Mouse (Mus musculus) heart, adult 9 months (tissue): ENCODE results near the gene Copg2.

Experiments used
- DNase-seq, 2 experiments: peaks; one replicate each; pipeline ENCODE4 v3.0.0; 2022; ENCODE audit warnings: low spot score in 2 of 2

The Copg2 gene

DNA sequence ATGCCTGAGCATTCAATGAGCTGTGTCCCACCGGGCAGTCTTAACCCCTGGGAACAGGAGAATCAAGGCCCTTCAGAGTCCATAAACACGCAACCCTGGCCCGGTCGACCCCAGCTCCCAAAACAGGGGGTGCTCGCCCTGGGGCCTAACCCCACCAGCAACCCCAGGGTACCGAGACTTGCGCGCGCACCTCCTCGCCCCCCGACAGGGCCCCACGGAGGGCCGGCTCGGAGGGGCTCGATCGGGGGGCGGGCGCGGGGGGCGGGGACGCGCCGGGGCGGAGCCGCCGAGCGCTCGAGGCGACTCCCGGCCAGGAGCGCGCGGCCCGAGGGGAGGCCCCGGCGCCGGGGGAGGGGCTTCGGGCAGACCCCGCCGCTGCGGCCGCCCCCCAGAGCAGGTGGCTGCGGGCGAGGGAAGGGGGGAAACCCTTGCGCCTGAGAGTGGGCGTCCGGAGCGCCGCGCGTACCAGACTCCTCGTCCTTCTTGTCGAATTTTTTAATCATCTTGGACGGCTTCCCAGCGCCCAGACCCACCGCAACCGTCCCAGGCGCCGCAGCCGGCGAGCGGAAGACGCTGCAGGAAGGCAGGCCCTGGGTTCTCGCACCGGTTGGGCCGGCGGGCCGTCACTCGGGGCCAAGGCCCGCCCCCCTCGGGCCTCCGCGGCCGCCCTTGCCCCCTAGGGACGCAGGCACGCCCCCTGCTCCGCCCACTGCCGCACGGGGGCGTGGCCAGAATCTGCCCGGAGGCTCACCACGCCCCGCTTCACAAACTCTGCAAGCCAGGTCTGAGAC is at the start of gene Copg2:
Gene Copg2 (minus strand): TSS at position 600 of the 791 bp plus-strand sequence.
- DNase-seq = peak; percentile 93 to 95

DNA sequence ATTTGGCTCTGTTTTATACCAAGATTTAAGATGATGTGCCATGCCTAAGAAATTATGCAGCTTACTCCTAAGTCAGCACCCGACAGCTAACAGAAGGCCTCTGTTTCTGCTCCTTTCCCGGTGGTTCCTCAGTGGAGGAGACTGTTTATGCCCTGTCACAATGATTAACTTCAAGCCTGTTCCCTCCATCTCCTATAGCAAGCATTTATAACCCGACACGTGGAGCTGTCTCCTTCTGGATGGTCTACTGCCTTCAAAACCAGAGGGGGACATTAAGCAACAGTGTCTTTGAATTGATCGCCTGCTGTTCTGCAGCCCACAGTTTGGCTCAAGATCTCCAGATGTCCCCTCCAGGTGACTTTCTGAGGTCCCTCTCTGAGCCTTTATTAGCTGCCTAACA is 42.7 kb upstream of the Copg2 start:
- DNase-seq = no peak

DNA sequence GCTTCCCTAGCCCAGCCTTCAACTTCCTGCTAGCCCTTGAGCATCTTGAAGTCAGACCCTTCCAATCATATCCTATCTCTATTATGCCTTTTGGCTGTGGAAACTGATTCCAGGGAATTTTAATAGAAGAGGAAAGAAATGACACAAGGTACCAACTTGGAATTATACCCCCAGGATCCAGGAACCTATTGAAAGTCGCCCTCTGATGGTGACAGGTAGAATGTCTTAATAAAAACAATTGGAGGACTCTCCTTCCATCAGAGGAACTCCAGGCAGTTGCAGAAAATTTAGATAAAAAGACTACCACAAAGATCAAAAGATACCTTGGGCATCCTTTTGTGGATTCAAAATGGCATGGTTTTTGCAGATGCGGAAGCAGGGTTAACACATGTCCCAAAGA is 26.2 kb upstream of the Copg2 start:
- DNase-seq = no peak

- no peak for DNase-seq
Measured at GRCm38 (mm10) chr6:30921826-30922225, 25.2 kb upstream of the Copg2 start.

DNA sequence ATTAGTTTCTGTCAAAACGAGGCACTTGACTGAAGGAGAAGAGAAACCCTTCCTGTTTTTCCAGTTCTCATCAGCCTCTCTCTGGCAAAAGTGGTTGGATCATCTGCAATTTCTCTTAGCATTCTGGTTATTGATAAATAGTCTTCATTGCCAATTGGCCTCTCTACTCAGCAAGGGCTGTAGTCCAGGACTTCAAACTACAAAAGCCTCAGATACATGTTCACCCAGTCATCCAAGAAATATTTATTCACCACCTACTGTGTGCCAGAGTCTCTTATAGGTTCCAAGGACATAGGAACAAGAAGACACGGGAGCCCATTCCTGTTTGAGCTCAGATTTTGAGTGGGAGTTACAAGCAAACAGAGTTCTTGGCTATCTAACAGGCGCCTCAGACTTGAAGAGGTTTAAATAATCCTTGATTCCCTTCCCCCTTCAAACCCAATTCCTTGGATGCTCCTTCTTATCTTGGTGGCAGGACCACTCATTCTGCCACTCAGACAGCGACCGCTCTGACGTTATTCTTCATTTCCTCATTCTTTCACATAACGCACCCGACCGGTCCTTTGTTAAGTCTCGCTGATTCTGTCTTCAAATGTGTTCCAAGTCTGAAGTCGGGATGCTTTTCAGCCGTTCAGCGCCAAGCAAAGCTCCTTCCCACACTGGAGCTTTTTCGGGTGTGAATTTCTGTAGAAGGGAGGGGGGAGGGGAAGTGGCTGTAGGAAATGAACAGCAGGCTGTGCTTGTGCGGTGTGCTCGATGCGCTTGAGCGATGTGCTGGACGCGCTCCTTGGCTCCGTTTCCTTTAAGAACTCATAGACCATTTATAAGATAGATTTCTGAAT is 24.5 kb upstream of the Copg2 start:
- DNase-seq = peak; percentile 2 to 14

- DNase-seq = no peak
Measured at GRCm38 (mm10) chr6:30915473-30915872, 18.9 kb upstream of the Copg2 start, which contains the start of gene Tsga13. Gene Tsga13, minus strand, starts transcription at chr6:30915573.

- no peak for DNase-seq
Measured at GRCm38 (mm10) chr6:30907970-30908369, 11.4 kb upstream of the Copg2 start.

- DNase-seq = no peak
Measured at GRCm38 (mm10) chr6:30904911-30905310, 8.3 kb upstream of the Copg2 start.

DNA sequence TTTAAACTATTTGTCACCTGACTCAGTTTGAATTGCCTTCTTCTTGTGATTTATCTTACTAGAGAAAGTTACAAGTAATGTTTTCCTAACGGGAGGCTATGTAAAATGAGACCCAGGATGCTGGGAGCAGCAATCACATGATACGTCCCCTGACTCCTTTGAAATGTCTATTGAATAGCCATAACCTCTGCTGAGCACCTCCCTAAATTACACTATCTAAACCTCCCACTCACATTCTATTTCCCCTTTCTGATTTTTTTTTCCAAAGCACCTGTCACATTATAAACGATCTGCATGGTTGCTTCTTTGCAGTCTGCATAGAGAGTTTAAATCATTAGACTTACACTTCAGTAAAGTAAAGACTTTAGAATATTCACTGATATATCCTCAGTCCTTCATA is 7.4 kb upstream of the Copg2 start:
- no peak for DNase-seq

DNA sequence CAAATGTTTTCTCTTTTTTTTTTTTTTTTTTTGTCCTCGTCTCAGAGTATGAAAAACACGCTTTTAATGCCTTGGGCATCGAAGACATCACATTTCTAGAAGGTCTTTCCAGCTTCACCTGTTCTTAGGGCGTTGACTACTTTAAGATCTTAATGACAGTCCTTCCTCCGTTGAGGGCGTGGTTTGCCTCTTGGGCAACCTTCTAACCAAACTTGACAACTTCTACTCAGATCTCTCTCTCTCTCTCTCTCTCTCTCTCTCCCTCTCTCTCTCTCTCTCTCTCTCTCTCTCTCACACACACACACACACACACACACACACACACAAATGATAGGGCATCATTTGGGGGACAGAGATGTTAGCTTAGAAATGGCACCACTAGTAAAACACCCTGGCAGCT is 926 bp upstream of the Copg2 start:
- DNase-seq = no peak

GRCm38 (mm10) chr6:30896986-30897327 is 363 bp upstream of the Copg2 start:
- no peak for DNase-seq

GRCm38 (mm10) chr6:30895819-30896194 is 787 bp downstream of the Copg2 start:
- no peak for DNase-seq

DNA sequence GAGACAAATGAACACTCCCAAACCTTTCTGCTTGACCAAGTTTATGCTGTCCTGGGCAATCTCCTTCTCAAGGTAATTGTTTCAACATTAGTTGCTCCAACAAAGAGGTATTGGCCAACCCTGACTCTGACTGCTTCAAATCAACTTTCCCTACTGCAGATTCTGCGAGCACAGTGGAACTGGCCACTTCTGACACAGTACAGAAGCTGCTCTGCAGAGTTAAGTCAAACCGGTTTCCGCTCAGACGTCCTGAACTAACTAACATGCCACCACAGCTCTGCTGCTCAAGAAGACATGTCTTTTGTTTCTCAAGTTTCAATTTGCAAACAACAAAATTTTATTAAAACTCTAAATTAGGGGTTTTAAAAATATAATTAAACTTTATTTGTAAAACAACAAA is 3.5 kb downstream of the Copg2 start:
- DNase-seq = no peak

DNA sequence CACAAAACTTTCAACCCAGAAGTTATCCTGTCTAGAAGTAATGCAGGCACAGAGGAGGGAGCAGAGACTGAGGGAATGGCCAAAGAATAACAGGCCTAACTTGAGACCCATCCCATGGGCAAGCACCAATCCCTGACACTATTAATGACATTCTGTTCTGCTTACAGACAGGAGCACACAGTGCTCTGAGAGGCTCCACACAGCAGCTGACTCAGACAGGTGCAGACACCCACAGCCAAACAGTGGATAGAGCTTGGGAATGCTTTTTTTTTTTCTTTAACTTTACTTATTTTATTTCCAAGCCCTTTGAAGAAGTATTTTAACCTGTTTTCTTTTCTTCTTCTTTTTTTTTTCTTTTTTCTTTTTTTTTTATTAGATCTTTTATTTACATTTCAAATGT is 4.8 kb downstream of the Copg2 start:
- no peak for DNase-seq

GRCm38 (mm10) chr6:30884856-30885255 is 11.7 kb downstream of the Copg2 start:
- DNase-seq = no peak

DNA sequence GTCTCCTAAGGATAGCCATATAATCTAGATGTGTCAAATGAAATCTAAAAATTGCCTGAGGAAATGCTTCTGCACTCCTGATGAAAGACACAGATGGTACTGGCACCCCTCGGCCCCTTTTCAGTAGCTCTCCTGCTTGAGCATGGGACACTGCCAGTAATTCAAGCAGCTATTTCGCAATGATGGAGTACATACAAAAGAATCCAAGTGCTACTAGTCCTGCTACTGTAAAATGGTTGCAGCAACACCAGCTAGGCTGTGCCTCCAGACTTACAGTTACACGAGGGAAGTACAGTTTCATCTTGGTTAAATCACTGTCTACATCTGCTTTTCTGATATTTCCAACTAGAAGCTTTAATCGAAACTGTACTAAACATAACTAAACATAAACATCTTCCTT is 13.1 kb downstream of the Copg2 start:
- no peak for DNase-seq

DNA sequence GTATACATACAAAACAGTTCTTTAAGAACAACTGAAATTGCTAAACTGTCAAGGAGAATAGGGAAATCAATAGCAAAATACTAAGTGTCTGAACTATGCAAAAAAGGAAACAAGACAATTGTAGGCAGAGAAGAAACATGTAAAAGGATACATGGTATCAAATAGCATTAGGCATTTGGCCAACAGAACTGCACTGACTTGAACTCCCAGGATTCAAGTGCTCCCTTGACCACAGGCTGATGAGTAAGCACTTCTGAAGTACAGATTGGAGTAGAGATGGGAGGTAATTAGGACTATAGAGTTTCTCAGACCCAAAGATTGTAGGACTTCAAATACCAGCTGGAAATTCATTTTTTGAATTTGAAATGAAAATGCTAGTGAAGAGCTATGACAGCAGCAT is 19.9 kb downstream of the Copg2 start:
- no peak for DNase-seq

GRCm38 (mm10) chr6:30866501-30866900 is 30.1 kb downstream of the Copg2 start:
- no peak for DNase-seq

DNA sequence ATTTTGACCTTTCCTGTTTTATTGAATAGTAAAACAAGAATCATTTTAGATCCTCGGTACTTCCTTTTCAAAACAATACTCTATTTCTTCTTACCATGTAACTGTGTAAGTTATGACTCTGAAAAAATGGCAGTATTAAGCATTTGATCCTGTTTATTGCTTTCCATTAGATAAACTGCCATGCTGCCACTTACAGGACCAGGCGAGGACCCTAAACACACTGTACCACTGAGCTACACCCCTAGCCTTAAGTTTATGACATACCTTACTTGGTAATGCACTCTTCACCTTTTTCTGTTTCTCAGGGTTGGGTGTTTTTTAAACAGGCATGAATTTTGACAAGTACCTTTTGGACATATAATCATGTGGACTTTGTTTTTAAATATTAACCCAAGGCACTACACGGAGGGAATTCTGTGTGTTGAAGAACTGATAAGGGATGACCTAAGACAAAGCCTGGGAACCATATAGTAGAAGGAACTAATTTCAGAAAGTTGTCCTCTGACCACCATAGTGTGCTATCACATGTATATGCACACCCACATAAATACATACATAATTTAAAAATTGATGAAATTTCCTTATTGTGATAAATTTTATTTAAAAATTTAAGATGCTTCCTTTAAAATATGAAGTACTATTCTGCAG is 31.4 kb downstream of the Copg2 start:
- no peak for DNase-seq

DNA sequence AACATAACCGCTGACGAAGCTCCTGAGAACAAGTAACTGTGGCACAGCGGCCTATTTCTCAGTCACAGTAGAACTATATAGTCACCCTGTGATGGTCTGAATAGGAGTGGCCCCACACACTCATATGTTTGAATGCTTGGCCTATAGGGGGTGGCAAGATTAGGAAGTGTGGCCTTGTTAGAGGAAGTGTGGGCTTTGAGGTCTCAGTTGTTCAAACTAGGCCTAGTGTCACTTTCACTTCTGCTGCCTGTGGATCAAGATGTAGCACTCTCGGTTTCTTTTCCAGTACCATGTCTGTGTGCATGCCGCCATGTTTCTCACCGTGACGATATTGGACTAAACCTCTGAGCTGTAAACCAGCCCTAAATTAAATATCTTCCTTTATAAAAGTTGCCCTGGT is 40.6 kb downstream of the Copg2 start:
- DNase-seq = no peak

- no peak for DNase-seq
Measured at GRCm38 (mm10) chr6:30855205-30855604, 41.4 kb downstream of the Copg2 start.

DNA sequence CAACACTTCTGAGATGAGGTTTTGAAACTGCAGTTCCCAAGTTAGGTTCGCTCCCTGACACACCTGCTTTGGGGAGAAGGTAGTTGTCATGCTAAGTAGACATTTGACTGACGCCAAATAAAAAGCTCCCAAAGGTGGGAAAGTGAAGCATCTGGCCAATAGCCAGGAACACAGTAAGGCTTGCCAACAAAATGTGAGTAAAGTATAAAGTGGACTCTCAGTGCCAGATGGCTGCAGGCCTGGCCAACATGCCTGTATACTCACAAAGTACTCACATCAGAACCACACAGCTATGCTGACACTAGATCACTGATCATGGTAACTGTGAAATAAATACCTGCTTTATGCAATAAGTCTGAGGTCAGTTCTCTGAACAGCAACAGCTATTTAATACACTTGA is 46.8 kb downstream of the Copg2 start:
- DNase-seq = no peak

- DNase-seq = no peak
Measured at GRCm38 (mm10) chr6:30832241-30832640, 64.4 kb downstream of the Copg2 start.
